Mouse (Mus musculus): Measurements from ENCODE around the gene Iyd.

- no peak for TF ChIP-seq CTCF (IDR thresholded peaks at IDR 0.05; ENCODE audit: low read depth)
- TF ChIP-seq EP300 (IDR thresholded peaks at IDR 0.05; ENCODE audit: low read depth): no peak
These were observed 30.3 kb upstream of the Iyd start for GRCm38 (mm10) chr10:3509663-3510277.

Data from liver, postnatal 0 days (tissue).